ENCODE assay signal across 8 mouse cellular contexts in the genomic region with DNA sequence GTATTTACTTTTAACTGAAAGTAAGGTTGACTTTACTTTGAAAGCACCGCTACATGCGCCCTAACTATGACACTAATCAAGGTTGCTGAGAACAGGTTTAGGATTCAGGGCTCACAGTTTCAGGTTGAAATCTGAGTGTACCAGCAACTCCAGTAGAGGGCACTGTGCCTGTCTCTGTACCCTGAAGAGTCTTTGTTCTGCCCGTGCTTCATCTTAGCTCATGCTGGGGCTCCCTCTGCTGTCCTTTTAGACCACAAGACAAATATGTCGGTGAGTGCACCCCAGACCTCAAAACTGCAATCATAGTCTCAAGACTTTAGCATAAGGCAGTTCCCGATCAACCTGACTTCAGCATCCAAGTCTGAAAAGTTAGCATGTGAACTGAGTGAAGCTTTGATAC.
DNase-seq lines count a peak whose midpoint lies in the region; ATAC-seq and TF ChIP-seq lines count a peak whose summit lies in the region.

No protein-coding gene starts in this region.

- WGBS in midbrain, embryonic 12.5 days: 32% methylated on average over 5 of the region's 5 CpGs

- intact Hi-C loops in heart, postnatal 25 days (cut with DNase I): loop anchor here (2.0 to 5.0 kb wide), 3 partner anchors 150 to 334 kb away; no protein-coding TSS in a partner anchor
- intact Hi-C loops in gastrocnemius, postnatal 14 days (cut with DNase I; ENCODE audit: low total_unique reads): loop anchor here (10.0 kb wide), 1 partner anchor 332 kb away; no protein-coding TSS in a partner anchor
- intact Hi-C loops in left cerebral cortex, postnatal 25 days (cut with DNase I): loop anchor here (2.0 kb wide), 3 partner anchors 130 to 248 kb away; no protein-coding TSS in a partner anchor

- TF ChIP-seq CTCF in cortical plate, adult 2 months (IDR thresholded peaks at IDR 0.05; ENCODE audit: extremely low read depth, insufficient read depth, low read length): peak; percentile 94

- TF ChIP-seq POLR2A in cortical plate, adult 2 months (IDR thresholded peaks at IDR 0.05; ENCODE audit: extremely low read depth, insufficient read depth, low read length): no peak

- H3K4me3 ChIP-seq in cortical plate, adult 2 months (ENCODE audit: insufficient read depth, low read length): no peak overlapping the region
- no peak overlapping the region for H3K4me3 ChIP-seq in midbrain, embryonic 12.5 days

- H3K27ac ChIP-seq in cortical plate, adult 2 months (ENCODE audit: insufficient read depth, low read length): no peak overlapping the region
- no peak overlapping the region for H3K27ac ChIP-seq in midbrain, embryonic 12.5 days (replicated peaks)

- H3K4me1 ChIP-seq in cortical plate, adult 2 months (ENCODE audit: control insufficient read depth, insufficient read depth, low read length): no peaks in the 10 kb centered on the region
- no peaks in the 10 kb centered on the region for H3K4me1 ChIP-seq in midbrain, embryonic 12.5 days

- no peaks in the 10 kb centered on the region for H3K9me3 ChIP-seq in midbrain, embryonic 12.5 days

- H3K36me3 ChIP-seq in midbrain, embryonic 12.5 days: no peaks in the 10 kb centered on the region
- H3K36me3 ChIP-seq in splenic B cell, adult 2 months (ENCODE audit: control insufficient read depth, insufficient read depth, low read length, poor library complexity, severe bottlenecking): no peaks in the 10 kb centered on the region

- no peak overlapping the region for H3K4me2 ChIP-seq in midbrain, embryonic 12.5 days (replicated peaks)

- H3K9ac ChIP-seq in midbrain, embryonic 12.5 days (replicated peaks): no peak overlapping the region

- DNase-seq in heart, adult 18-20 months: peak; percentile 21 to 42
- no peak for DNase-seq in heart, postnatal 25 days (ENCODE audit: low spot score)
- DNase-seq in gastrocnemius, postnatal 14 days: peak; percentile 54
- DNase-seq in kidney, adult 11 months: peak; percentile 68
- DNase-seq in left cerebral cortex, postnatal 25 days (ENCODE audit: low spot score in 2 of 2): peak; percentile 79 to 91
- peak; percentile 1 for DNase-seq in splenic B cell, adult 2 months (ENCODE audit: low read depth, low spot score)

- ATAC-seq in midbrain, embryonic 12.5 days (ENCODE audit: low FRiP score, low read depth): peak; percentile 92

- H3K27me3 ChIP-seq in midbrain, embryonic 12.5 days: no peaks in the 10 kb centered on the region
- no peaks in the 10 kb centered on the region for H3K27me3 ChIP-seq in splenic B cell, adult 2 months (ENCODE audit: control insufficient read depth, insufficient read depth, low read length, poor library complexity, severe bottlenecking)
